Mouse (Mus musculus): ENCODE data around the gene Romo1.

DNA sequence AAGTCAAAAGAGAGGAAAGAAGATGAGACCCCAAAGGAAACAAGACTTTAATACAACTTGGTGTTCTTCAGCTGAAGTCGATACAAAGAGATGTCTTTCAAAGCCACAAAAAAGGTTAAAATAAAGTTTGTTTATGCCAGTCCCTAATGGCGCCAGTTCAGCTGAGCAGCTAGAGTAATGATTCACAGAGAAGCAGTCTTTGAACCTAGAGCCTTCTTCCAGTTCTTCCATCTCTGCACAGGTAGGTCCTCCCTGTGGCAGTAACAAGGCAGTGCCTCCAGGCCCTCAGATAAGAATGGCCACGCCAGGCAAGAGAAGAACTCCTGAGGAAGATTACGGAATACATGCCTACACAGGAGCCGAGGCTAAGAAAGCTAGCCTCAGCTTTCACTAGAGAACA, 20.1 kb upstream of the Romo1 start:
- TF ChIP-seq POLR2A (IDR thresholded peaks at IDR 0.05; ENCODE audit: borderline replicate concordance, extremely low read depth, low read depth, low read length) (no peak), CTCF (IDR thresholded peaks at IDR 0.05; ENCODE audit: insufficient read depth, low read length) (no peak)
